Mouse (Mus musculus): ENCODE results near the gene Pnkd. TPM values are rescaled to one million over a fixed set of nuclear protein-coding genes. Genes with fewer than 3 reads are reported as not detected.
A peak's percentile ranks its signal among the peaks of the same experiment; 100 is the strongest.
"Not testable (repeated sequence)": the region's sequence is repeated elsewhere in the genome, so short reads cannot be mapped to it uniquely, and the experiment has no call there.

Gene Pnkd
- total and polyA plus RNA-seq, 3 experiments, result 52.5 to 64.2 TPM; not detected in 1

- Histone ChIP-seq H3K36me3 (ENCODE audit: control insufficient read depth in 1 of 2, insufficient read depth in 2 of 2, low read length in 2 of 2) (peaks cover 0 to 2% of the 10 kb centered on the region in 2 experiments; a peak in 1 of 4 replicates), H3K9ac (ENCODE audit: control insufficient read depth, low read depth, low read length, poor library complexity, severe bottlenecking) (peak overlapping the region; percentile 78), H3K79me2 (ENCODE audit: control insufficient read depth, insufficient read depth, low read length, poor library complexity) (peaks cover 9% of the 10 kb centered on the region), H3K27ac (ENCODE audit: control insufficient read depth, low read depth, low read length) (peak overlapping the region; percentile 4; the same call in 1 of the 2 replicates), H3K4me1 (ENCODE audit: control insufficient read depth in 1 of 2, insufficient read depth in 2 of 2, low read length in 2 of 2) (peaks cover 0 to 3% of the 10 kb centered on the region in 2 experiments; a peak in 2 of 4 replicates), H3K9me3 (replicated peaks; ENCODE audit: insufficient read depth, low read length) (no peaks in the 10 kb centered on the region), H3K27me3 (ENCODE audit: control insufficient read depth in 1 of 2, insufficient read depth in 2 of 2, low read length in 2 of 2) (no peaks in the 10 kb centered on the region), H3K4me3 (ENCODE audit: control insufficient read depth in 1 of 2, insufficient read depth in 1 of 2, low read depth in 2 of 2, low read length in 2 of 2) (peak overlapping the region; percentile 63 to 84)
- TF ChIP-seq ZKSCAN1 (IDR thresholded peaks at IDR 0.05; ENCODE audit: low read depth, low read length), result no peak
- TF ChIP-seq ZMIZ1 (IDR thresholded peaks at IDR 0.05; ENCODE audit: low read depth, low read length), result no peak
- TF ChIP-seq TCF12 (IDR thresholded peaks at IDR 0.05; ENCODE audit: low read depth, low read length), result no peak
- no peak for TF ChIP-seq NELFE (IDR thresholded peaks at IDR 0.05; ENCODE audit: low read depth, low read length)
- TF ChIP-seq MXI1 (IDR thresholded peaks at IDR 0.05; ENCODE audit: low read depth, low read length), result no peak
- TF ChIP-seq ELF1 (IDR thresholded peaks at IDR 0.05; ENCODE audit: low read depth, low read length), result no peak
- no peak for DNase-seq (ENCODE audit: low read depth, low spot score)
These were observed 681 bp downstream of the Pnkd start for GRCm38 (mm10) chr1:74285212-74286010.

- H3K36me3 ChIP-seq (ENCODE audit: control insufficient read depth in 1 of 2, insufficient read depth in 2 of 2, low read length in 2 of 2); H3K27me3 ChIP-seq (ENCODE audit: control insufficient read depth in 1 of 2, insufficient read depth in 2 of 2, low read length in 2 of 2); DNase-seq (ENCODE audit: low read depth, low spot score); H3K9me3 ChIP-seq (replicated peaks; ENCODE audit: insufficient read depth, low read length); H3K4me3 ChIP-seq (ENCODE audit: control insufficient read depth in 1 of 2, insufficient read depth in 1 of 2, low read depth in 2 of 2, low read length in 2 of 2); H3K79me2 ChIP-seq (ENCODE audit: control insufficient read depth, insufficient read depth, low read length, poor library complexity); H3K27ac ChIP-seq (ENCODE audit: control insufficient read depth, low read depth, low read length); H3K4me1 ChIP-seq (ENCODE audit: control insufficient read depth in 1 of 2, insufficient read depth in 2 of 2, low read length in 2 of 2); H3K9ac ChIP-seq (ENCODE audit: control insufficient read depth, low read depth, low read length, poor library complexity, severe bottlenecking): not testable (repeated sequence)
- peak; percentile 32; the same call in 1 of the 2 replicates for TF ChIP-seq SMC3 (IDR thresholded peaks at IDR 0.05; ENCODE audit: low read depth, low read length)
- peak in 2 of 3 experiments; percentile 11 to 30; a peak in 2 of 6 replicates for TF ChIP-seq CTCF (IDR thresholded peaks at IDR 0.05 in 2 of 3, conservative IDR thresholded peaks at IDR 0.05 in 1 of 3; ENCODE audit: control insufficient read depth in 1 of 3, insufficient read depth in 1 of 3, low read depth in 2 of 3, low read length in 3 of 3, poor library complexity in 1 of 3, severe bottlenecking in 1 of 3)
These were observed 2.3 kb downstream of the Pnkd start for GRCm38 (mm10) chr1:74286869-74287607.

GRCm38 (mm10) chr1:74288327-74288726, 3.6 kb downstream of the Pnkd start:
- H3K36me3 ChIP-seq (ENCODE audit: control insufficient read depth in 1 of 2, insufficient read depth in 2 of 2, low read length in 2 of 2), result peaks cover 0 to 2% of the 10 kb centered on the region in 2 experiments; a peak in 2 of 4 replicates
- peaks cover 0 to 3% of the 10 kb centered on the region in 2 experiments; a peak in 2 of 4 replicates for H3K4me1 ChIP-seq (ENCODE audit: control insufficient read depth in 1 of 2, insufficient read depth in 2 of 2, low read length in 2 of 2)
- TF ChIP-seq ZNF384 (IDR thresholded peaks at IDR 0.05; ENCODE audit: low read depth, low read length) (no peak), NRF1 (IDR thresholded peaks at IDR 0.05; ENCODE audit: insufficient read depth, low read depth, low read length, poor library complexity, severe bottlenecking) (no peak)
- no peaks in the 10 kb centered on the region for H3K9me3 ChIP-seq (replicated peaks; ENCODE audit: insufficient read depth, low read length)
- no peak overlapping the region for H3K27ac ChIP-seq (ENCODE audit: control insufficient read depth, low read depth, low read length)
- no peaks in the 10 kb centered on the region for H3K27me3 ChIP-seq (ENCODE audit: control insufficient read depth in 1 of 2, insufficient read depth in 2 of 2, low read length in 2 of 2)
- H3K79me2 ChIP-seq (ENCODE audit: control insufficient read depth, insufficient read depth, low read length, poor library complexity), result peaks cover 6% of the 10 kb centered on the region
- H3K9ac ChIP-seq (ENCODE audit: control insufficient read depth, low read depth, low read length, poor library complexity, severe bottlenecking), result no peak overlapping the region
- H3K4me3 ChIP-seq (ENCODE audit: control insufficient read depth in 1 of 2, insufficient read depth in 1 of 2, low read depth in 2 of 2, low read length in 2 of 2), result no peak overlapping the region
- DNase-seq (ENCODE audit: low read depth, low spot score), result no peak

Measured in MEL (cell line).